Mouse (Mus musculus) adrenal gland, adult (tissue): ENCODE results near the gene Kpnb1.

Source experiments
- DNase-seq, 2 experiments: peaks; one replicate each; pipeline ENCODE4 v3.0.0; 2022 to 2023; ENCODE audit warnings: low spot score in 1 of 2; ENCODE audit not compliant: inconsistent age in 2 of 2

Gene Kpnb1

DNA sequence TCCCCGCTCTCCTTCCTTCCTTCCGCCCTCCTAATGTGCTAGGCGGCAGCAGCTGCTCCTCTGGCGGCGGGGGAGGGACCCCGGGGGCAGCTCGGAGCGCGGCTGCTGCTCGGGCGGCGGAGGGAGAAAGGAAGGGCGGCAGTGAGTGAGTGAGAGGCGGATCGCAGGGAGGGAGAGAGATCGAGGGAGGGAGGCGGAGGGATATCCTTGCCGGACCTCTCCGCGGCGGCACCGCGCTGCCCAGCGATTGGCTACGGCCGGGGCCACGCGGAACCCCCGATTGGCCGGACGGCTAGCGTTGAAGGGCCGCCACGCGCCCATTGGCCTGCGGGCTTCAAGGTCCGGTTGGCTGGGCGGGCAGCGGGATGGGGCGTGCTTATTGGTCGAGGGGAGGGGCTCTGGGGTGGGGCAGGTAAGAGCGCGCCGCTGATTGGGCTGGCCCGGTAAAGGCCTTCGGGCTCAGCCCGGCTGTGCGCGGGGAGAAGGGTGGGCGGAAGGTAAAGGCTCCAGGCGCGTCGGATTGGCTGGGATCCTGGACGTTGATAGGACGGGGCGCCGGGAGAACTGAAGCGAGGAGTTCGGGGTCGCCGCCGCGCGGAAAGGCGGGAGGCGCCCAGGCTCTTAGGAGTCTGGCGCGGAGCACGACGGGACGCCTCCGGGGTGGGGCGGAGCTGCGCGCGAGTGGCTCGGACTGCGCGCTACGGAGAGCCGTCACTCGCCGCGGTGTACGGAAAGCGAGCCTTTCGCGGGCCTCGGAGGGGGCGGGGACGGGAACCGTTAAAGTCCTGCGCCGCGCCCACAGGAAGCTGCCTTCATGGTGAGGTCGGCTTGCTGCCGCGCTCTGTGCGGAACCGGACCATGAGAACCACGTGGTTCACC is at the start of gene Kpnb1:
Gene Kpnb1, minus strand, starts transcription at position 118 of the 879 bp plus-strand sequence.
- DNase-seq, result peak; percentile 99 to 100

GRCm38 (mm10) chr11:97232436-97232835 is 44.8 kb upstream of the Kpnb1 start:
- DNase-seq, result no peak

DNA sequence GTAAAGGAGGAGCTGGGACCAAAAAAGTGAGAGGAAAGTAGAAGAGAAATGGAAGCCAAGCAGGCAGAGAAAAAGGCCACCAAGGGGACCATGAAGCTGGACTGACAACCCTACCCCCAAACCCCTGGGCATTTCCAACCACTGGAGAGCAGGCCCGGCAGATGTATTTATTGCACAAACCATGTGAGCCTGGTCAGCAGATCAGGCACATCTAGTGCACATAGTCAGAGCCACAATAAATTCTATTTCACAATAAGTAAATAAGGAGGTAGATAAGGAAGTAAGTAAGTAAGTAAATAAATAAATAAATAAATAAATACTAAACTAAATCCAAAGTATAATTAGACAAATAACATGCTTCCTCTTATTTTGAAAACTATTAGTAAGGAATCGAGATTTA is 41.7 kb upstream of the Kpnb1 start:
- no peak for DNase-seq

GRCm38 (mm10) chr11:97228985-97229384 is 41.3 kb upstream of the Kpnb1 start:
- DNase-seq, result peak; percentile 22 to 53

DNA sequence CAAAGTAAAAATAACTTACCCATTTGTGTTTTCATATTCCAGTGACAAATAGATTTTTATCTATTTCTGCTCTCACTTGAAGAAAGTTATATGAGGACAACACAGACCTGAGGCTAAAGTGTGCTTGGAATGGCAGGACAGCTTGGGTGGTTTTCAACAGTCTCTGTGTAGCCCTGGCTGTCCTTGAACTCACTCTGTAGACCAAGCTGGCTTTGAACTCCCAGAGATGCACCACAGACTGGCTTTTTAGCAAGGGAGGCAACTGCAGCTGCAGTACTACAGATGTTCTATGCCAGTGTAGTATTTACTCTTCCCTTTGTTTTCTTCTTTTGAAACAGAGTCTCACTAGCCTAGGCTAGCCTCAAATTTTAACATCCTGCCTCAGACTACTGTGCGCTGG is 38.5 kb upstream of the Kpnb1 start:
- no peak for DNase-seq

- DNase-seq, result no peak
Measured at GRCm38 (mm10) chr11:97223485-97223884, 35.8 kb upstream of the Kpnb1 start.

DNA sequence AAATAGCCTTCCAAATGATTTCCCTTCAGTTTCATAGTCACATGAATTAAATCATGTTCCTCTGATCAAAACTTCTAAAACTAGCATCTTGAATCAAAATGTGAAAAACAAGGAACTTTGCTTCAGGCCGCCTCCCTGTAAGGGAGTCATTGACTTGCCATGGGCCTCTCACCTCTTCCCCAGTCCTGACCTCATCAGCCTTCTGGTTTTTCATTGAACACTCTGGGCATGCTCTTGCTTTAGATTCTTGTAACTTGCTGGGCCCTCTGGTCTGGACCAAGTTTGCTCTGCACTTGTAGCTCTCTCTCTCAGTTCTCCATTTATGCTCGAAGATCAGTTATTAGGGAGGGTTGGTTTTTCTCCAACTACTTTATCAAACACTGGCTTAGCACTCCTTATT is 33.9 kb upstream of the Kpnb1 start:
- no peak for DNase-seq

DNA sequence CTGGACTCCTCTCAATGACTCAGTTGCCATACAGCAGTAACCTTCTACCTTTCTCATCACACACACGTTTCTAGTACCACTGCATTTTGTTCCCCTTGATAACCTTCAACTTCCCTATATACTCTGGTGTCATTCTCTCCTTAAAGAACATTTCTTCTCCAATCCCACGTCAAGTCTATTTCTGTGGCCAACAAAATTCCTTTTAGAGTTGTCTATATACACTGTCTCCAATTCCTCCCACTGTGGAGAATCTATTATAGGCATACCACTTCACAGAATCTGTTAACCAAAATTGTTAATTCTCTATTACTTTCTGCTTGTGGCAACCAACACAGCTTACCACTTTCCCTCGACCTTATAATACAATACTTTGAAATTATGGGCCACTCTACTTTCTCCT is 32.5 kb upstream of the Kpnb1 start:
- no peak for DNase-seq

- DNase-seq, result no peak
Measured at GRCm38 (mm10) chr11:97214411-97214810, 26.7 kb upstream of the Kpnb1 start.

GRCm38 (mm10) chr11:97210728-97211400 is 23.2 kb upstream of the Kpnb1 start:
- no peak for DNase-seq

- DNase-seq, result no peak
Measured at GRCm38 (mm10) chr11:97207011-97207422, 19.3 kb upstream of the Kpnb1 start.

GRCm38 (mm10) chr11:97199519-97199918 is 11.8 kb upstream of the Kpnb1 start:
- DNase-seq, result peak in 1 of 2 experiments; percentile 76

GRCm38 (mm10) chr11:97198601-97199000 is 10.9 kb upstream of the Kpnb1 start:
- peak; percentile 48 to 81 for DNase-seq

GRCm38 (mm10) chr11:97197021-97197420 is 9.3 kb upstream of the Kpnb1 start:
- DNase-seq, result no peak

- no peak for DNase-seq
Measured at GRCm38 (mm10) chr11:97196541-97196940, 8.9 kb upstream of the Kpnb1 start.

GRCm38 (mm10) chr11:97192621-97192951 is 4.9 kb upstream of the Kpnb1 start:
- DNase-seq, result no peak

- no peak for DNase-seq
Measured at GRCm38 (mm10) chr11:97191915-97192620, 4.4 kb upstream of the Kpnb1 start.

DNA sequence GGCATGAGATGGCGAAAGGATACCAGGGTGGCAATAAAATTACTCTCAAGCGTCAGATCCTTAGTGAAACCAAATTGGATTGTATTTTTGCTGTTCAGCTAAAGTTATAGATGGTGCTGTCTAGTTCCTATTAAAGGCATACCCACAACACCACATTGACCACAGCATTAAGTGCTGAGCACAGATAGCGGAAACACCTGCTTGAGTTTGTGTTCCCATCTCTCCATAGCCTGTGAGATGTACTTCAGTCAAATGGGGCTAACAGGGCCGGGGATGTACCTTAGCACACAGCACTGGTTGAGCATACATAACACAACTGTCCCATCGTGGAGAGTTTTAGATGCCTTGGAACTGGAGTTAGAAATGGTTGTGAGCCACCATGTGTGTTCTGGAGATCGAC is 3.3 kb upstream of the Kpnb1 start:
- no peak for DNase-seq

DNA sequence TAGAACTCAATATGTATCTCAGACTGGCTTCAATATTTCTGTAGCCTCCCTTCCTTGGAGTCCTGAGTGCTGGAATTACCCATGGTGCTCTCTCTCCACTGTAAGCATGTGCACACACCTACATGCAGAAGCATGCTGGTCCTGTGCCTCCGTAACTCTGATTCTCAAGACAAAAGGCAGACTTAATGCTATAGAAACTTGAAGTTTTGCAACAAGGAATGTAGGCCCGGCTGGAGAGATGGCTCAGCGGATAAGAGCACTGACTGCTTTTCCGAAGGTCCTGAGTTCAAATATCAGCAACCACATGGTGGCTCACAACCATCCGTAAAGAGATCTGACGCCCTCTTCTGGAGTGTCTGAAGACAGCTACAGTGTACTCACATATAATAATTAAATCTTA is 2.0 kb upstream of the Kpnb1 start:
- DNase-seq, result peak in 1 of 2 experiments; percentile 38

GRCm38 (mm10) chr11:97189231-97189630 is 1.6 kb upstream of the Kpnb1 start:
- DNase-seq, result peak in 1 of 2 experiments; percentile 35

DNA sequence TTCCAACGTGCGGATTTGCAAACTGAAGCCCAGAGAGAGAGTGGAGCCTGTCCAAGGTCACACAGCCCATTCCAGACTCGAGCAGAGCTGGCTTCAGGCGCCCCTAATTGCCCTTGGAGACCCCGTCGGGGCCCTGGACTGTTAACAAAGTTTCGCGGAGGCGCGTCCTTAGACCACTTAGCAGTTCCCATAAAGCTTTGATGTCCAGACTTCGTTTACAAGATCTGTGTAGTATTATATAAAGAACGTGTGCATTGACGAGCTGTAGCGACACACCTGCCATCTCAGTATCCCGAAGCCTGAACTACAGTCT is 918 bp upstream of the Kpnb1 start:
- no peak for DNase-seq
